Mouse (Mus musculus) CH12.LX (cell line): ENCODE measurements around the gene Kyat1. TPM values are rescaled to one million over a fixed set of nuclear protein-coding genes. Genes with fewer than 3 reads are reported as not detected.

Experiments used
- DNase-seq: peaks from one replicate; pipeline ENCODE4 v3.0.0-alpha.2; 2013; ENCODE audit errors: extremely low read depth
- H3K27ac ChIP-seq: 2 replicates; pipeline ENCODE4 v1.5.1; 2012; ENCODE audit warnings: low read depth, mild to moderate bottlenecking, control low read depth, moderate library complexity; ENCODE audit not compliant: insufficient read depth
- H3K27me3 ChIP-seq: replicated peaks from 2 replicates; pipeline ENCODE3; 2012; ENCODE audit warnings: inconsistent platforms
- H3K36me3 ChIP-seq, 2 experiments: replicated peaks in 1 of 2; 2 replicates each; pipeline versions ENCODE3 to v1.6.1; 2012; ENCODE audit warnings: inconsistent platforms in 1 of 2, low read length in 1 of 2, mild to moderate bottlenecking in 1 of 2, mixed read lengths in 1 of 2, moderate library complexity in 1 of 2; ENCODE audit not compliant: control insufficient read depth in 1 of 2, insufficient read depth in 1 of 2
- H3K4me1 ChIP-seq, 2 experiments: 2 replicates each; pipeline ENCODE4 v1.6.1; 2012; ENCODE audit warnings: inconsistent platforms in 1 of 2, moderate library complexity in 1 of 2; ENCODE audit not compliant: insufficient read depth in 2 of 2, control insufficient read depth in 1 of 2
- H3K4me2 ChIP-seq: 2 replicates; pipeline ENCODE4 v1.6.1; 2012; ENCODE audit warnings: low read depth, mild to moderate bottlenecking, control low read depth; ENCODE audit not compliant: poor library complexity, insufficient read depth, severe bottlenecking
- H3K4me3 ChIP-seq, 3 experiments: fragments of 150-350 bp in 1 of 3; sonication (generic) in 1 of 3; replicated peaks in 1 of 3; 2 replicates each; pipeline versions ENCODE3 to v1.5.1; 2011 to 2012; ENCODE audit warnings: low read depth in 2 of 3, low read length in 2 of 3, mild to moderate bottlenecking in 2 of 3, moderate library complexity in 2 of 3, control low read depth in 1 of 3, improper control_type of control experiment in 1 of 3, inconsistent platforms in 1 of 3, mixed read lengths in 1 of 3; ENCODE audit not compliant: poor library complexity in 1 of 3
- H3K79me2 ChIP-seq: replicated peaks from 2 replicates; pipeline ENCODE4 v1.6.1; 2012; ENCODE audit warnings: mild to moderate bottlenecking, moderate library complexity; ENCODE audit not compliant: control insufficient read depth, poor library complexity, insufficient read depth, severe bottlenecking; ENCODE audit errors: extremely low read depth
- H3K9ac ChIP-seq: 2 replicates; pipeline ENCODE4 v1.6.1; 2012; ENCODE audit warnings: low read depth, mild to moderate bottlenecking, control low read depth, moderate library complexity; ENCODE audit not compliant: insufficient read depth
- H3K9me3 ChIP-seq: replicated peaks from 2 replicates; pipeline ENCODE3; 2012; ENCODE audit warnings: low read length, inconsistent platforms, mixed read lengths
- CTCF ChIP-seq, 2 experiments: IDR thresholded peaks in 1 of 2; conservative IDR thresholded peaks in 1 of 2; 2 replicates each; pipeline ENCODE4 v1.5.1; 2011 to 2012; ENCODE audit warnings: low read depth in 2 of 2, low read length in 2 of 2, improper control_type of control experiment in 1 of 2, inconsistent platforms in 1 of 2, mild to moderate bottlenecking in 1 of 2, moderate library complexity in 1 of 2
- EP300 ChIP-seq: IDR thresholded peaks from 2 replicates; pipeline ENCODE4 v1.6.1; 2011; ENCODE audit warnings: low read length, improper control_type of control experiment
- ETS1 ChIP-seq: conservative IDR thresholded peaks from 2 replicates; pipeline ENCODE4 v1.6.1; 2012; ENCODE audit warnings: low read depth, mild to moderate bottlenecking, inconsistent platforms, low read length, improper control_type of control experiment, moderate library complexity
- GABPA ChIP-seq: IDR thresholded peaks from 2 replicates; pipeline ENCODE4 v1.6.1; 2012; ENCODE audit warnings: low read depth, low read length, improper control_type of control experiment, inconsistent platforms; ENCODE audit not compliant: insufficient replicate concordance
- HCFC1 ChIP-seq: IDR thresholded peaks from 2 replicates; pipeline ENCODE4 v1.6.1; 2012; ENCODE audit warnings: low read depth, mild to moderate bottlenecking, inconsistent platforms, low read length, improper control_type of control experiment
- IRF4 ChIP-seq: IDR thresholded peaks from 2 replicates; pipeline ENCODE4 v1.6.1; 2014; ENCODE audit warnings: low read depth, mild to moderate bottlenecking, inconsistent platforms, low read length, improper control_type of control experiment
- JUN ChIP-seq: IDR thresholded peaks from 2 replicates; pipeline ENCODE4 v1.6.1; 2011; ENCODE audit warnings: low read depth, mild to moderate bottlenecking, low read length, improper control_type of control experiment, moderate library complexity; ENCODE audit not compliant: insufficient read depth
- KAT2A ChIP-seq: IDR thresholded peaks from 2 replicates; pipeline ENCODE4 v1.6.1; 2012; ENCODE audit warnings: low read length, improper control_type of control experiment, inconsistent platforms; ENCODE audit not compliant: insufficient replicate concordance
- MAFK ChIP-seq: IDR thresholded peaks from 2 replicates; pipeline ENCODE4 v1.6.1; 2011; ENCODE audit warnings: low read length, improper control_type of control experiment; ENCODE audit not compliant: insufficient replicate concordance
- MEF2A ChIP-seq: IDR thresholded peaks from 2 replicates; pipeline ENCODE4 v1.6.1; 2014; ENCODE audit warnings: low read depth, mild to moderate bottlenecking, inconsistent platforms, low read length, improper control_type of control experiment, borderline replicate concordance
- MXI1 ChIP-seq: IDR thresholded peaks from 2 replicates; pipeline ENCODE4 v1.6.1; 2011; ENCODE audit warnings: mild to moderate bottlenecking, low read depth, low read length, improper control_type of control experiment
- NRF1 ChIP-seq: IDR thresholded peaks from 2 replicates; pipeline ENCODE4 v1.6.1; 2014; ENCODE audit warnings: low read depth, mild to moderate bottlenecking, inconsistent platforms, low read length, improper control_type of control experiment, moderate library complexity
- POLR2A ChIP-seq: IDR thresholded peaks from 2 replicates; pipeline ENCODE4 v1.6.1; 2011; ENCODE audit warnings: low read depth, mild to moderate bottlenecking, improper control_type of control experiment, low read length
- RCOR1 ChIP-seq: conservative IDR thresholded peaks from 2 replicates; pipeline ENCODE4 v1.6.1; 2012; ENCODE audit warnings: low read depth, mild to moderate bottlenecking, inconsistent platforms, low read length, improper control_type of control experiment
- TBP ChIP-seq: conservative IDR thresholded peaks from 2 replicates; pipeline ENCODE4 v1.6.1; 2011; ENCODE audit warnings: low read depth, low read length, improper control_type of control experiment
- UBTF ChIP-seq: IDR thresholded peaks from 2 replicates; pipeline ENCODE4 v1.6.1; 2012; ENCODE audit warnings: low read depth, mild to moderate bottlenecking, inconsistent platforms, low read length, improper control_type of control experiment, moderate library complexity
- USF1 ChIP-seq: IDR thresholded peaks from 2 replicates; pipeline ENCODE4 v1.6.1; 2014; ENCODE audit warnings: low read depth, mild to moderate bottlenecking, inconsistent platforms, low read length, improper control_type of control experiment
- USF2 ChIP-seq: conservative IDR thresholded peaks from 2 replicates; pipeline ENCODE4 v1.6.1; 2011; ENCODE audit warnings: low read depth, low read length, improper control_type of control experiment
- ZC3H11A ChIP-seq: IDR thresholded peaks from 2 replicates; pipeline ENCODE4 v1.6.1; 2012; ENCODE audit warnings: low read depth, mild to moderate bottlenecking, inconsistent platforms, low read length, improper control_type of control experiment
- ZKSCAN1 ChIP-seq: IDR thresholded peaks from 2 replicates; pipeline ENCODE4 v1.6.1; 2012; ENCODE audit warnings: low read depth, inconsistent platforms, low read length, improper control_type of control experiment, borderline replicate concordance
- dilution Hi-C: fragments of 300-500 bp; cut with MboI; formaldehyde crosslinking; loops from 2 replicates; pipeline ENCODE4 v1.14.3; 2020; ENCODE audit warnings: low sequenced_read_pairs; ENCODE audit not compliant: extremely low pct_unique_long_range_greater_than_20kb, extremely low pct_ligation_motif_present
- in situ Hi-C: fragments of 300-500 bp; cut with MboI; formaldehyde crosslinking; loops from 3 replicates; pipeline ENCODE4 v1.14.3; 2019; ENCODE audit warnings: low sequenced_read_pairs, low pct_ligation_motif_present, low pct_unique_long_range_greater_than_20kb, mixed read lengths
- polyA plus RNA-seq: library from polyadenylated mRNA; unstranded; fragments of >175 nt; gene quantifications from 2 replicates; pipeline ENCODE4 v1.2.1, GENCODE M21; 2012; ENCODE audit warnings: low read depth; ENCODE audit not compliant: insufficient read length
- total RNA-seq, 2 experiments: library from RNA; depleted of rRNA; stranded (reverse); fragments of 300-350 nt in 1 of 2; fragments of >200 nt in 1 of 2; gene quantifications; 2 replicates each; pipeline ENCODE4 v1.2.3; 2012 to 2014

The Kyat1 gene
- total and polyA plus RNA-seq, 3 experiments, result 5.0 to 7.0 (median 5.4) TPM

DNA sequence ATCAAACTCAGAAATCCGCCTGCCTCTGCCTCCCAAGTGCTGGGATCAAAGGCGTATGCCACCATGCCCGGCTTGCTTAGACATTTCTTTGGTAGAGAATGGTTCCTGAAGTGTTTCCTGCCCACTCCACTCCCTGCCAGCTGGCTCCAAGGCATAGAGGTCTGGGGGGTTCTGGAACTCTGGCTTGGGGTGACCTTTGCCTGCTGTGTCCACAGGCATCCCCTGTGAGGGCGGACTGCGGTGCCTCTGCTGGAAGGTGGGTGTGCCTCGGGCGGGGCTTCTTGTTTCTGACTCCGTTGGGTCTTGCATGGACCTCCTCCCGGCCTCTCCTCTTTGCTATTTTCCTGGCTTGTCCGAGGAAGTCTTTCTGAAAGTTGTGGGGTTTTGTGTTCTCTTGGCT is 69.2 kb downstream of the Kyat1 start:
- Histone ChIP-seq H3K36me3 (peaks cover 21 to 54% of the 10 kb centered on the region in 2 experiments), H3K27ac (no peak overlapping the region), H3K9ac (no peak overlapping the region), H3K4me1 (peaks cover 0 to 24% of the 10 kb centered on the region in 2 experiments; a peak in 2 of 4 replicates), H3K79me2 (no peaks in the 10 kb centered on the region), H3K4me3 (no peak overlapping the region), H3K27me3 (no peaks in the 10 kb centered on the region)
- dilution Hi-C loops, result no loop called here
- no peak for TF ChIP-seq KAT2A
- no peak for TF ChIP-seq NRF1
- TF ChIP-seq MEF2A, result no peak
- no peak for TF ChIP-seq JUN
- no peak for TF ChIP-seq TBP
- no peak for TF ChIP-seq USF2
- no peak for TF ChIP-seq USF1
- no peak for TF ChIP-seq RCOR1
- no peak for TF ChIP-seq ZKSCAN1
- TF ChIP-seq UBTF, result no peak
- TF ChIP-seq POLR2A, result no peak
- no peak for TF ChIP-seq EP300
- no peak for TF ChIP-seq ETS1
- no peak for TF ChIP-seq HCFC1
- TF ChIP-seq MAFK, result no peak
- TF ChIP-seq CTCF (conservative IDR thresholded peaks at IDR 0.05 in 1 of 2, IDR thresholded peaks at IDR 0.05 in 1 of 2; ENCODE audit: low read depth in 2 of 2, low read length in 2 of 2), result no peak
- no peak for TF ChIP-seq MXI1
- TF ChIP-seq IRF4, result no peak
- no peak for TF ChIP-seq ZC3H11A
- no peak for TF ChIP-seq GABPA
- TF ChIP-seq, all 38 proteins: peak for 0
- DNase-seq, result no peak
- in situ Hi-C loops, result no loop called here
- H3K9me3 ChIP-seq, result no peaks in the 10 kb centered on the region
- H3K4me2 ChIP-seq, result no peak overlapping the region

Other genes with a start within 250 kb of the Kyat1 start
- gene Sptan1, start 240.3 kb downstream of the Kyat1 start, total RNA-seq (2012; rRNA removed), result 113 TPM in 2 replicates
- gene Sptan1, start 240.3 kb downstream of the Kyat1 start, total RNA-seq (2014; rRNA removed), result 73.8 and 86.4 TPM in 2 replicates
- gene Sptan1, start 240.3 kb downstream of the Kyat1 start, polyA plus RNA-seq, result 88.0 and 91.6 TPM in 2 replicates
- 23.2 and 26.5 TPM in 2 replicates for gene Wdr34, start 157.0 kb downstream of the Kyat1 start, total RNA-seq (2012; rRNA removed)
- 21.4 and 24.7 TPM in 2 replicates for gene Wdr34, start 157.0 kb downstream of the Kyat1 start, total RNA-seq (2014; rRNA removed)
- 28.0 and 28.6 TPM in 2 replicates for gene Wdr34, start 157.0 kb downstream of the Kyat1 start, polyA plus RNA-seq
- gene Set, start 148.5 kb downstream of the Kyat1 start, total RNA-seq (2012; rRNA removed), result 515 and 844 TPM in 2 replicates
- gene Set, start 148.5 kb downstream of the Kyat1 start, total RNA-seq (2014; rRNA removed), result 1,049 and 1,142 TPM in 2 replicates
- 902 and 991 TPM in 2 replicates for gene Set, start 148.5 kb downstream of the Kyat1 start, polyA plus RNA-seq
- 5.2 and 8.3 TPM in 2 replicates for gene Pkn3, start 128.2 kb downstream of the Kyat1 start, total RNA-seq (2012; rRNA removed)
- gene Pkn3, start 128.2 kb downstream of the Kyat1 start, total RNA-seq (2014; rRNA removed), result 4.7 and 5.0 TPM in 2 replicates
- gene Pkn3, start 128.2 kb downstream of the Kyat1 start, polyA plus RNA-seq, result 6.7 and 7.1 TPM in 2 replicates
- gene Zdhhc12, start 112.2 kb downstream of the Kyat1 start, total RNA-seq (2012; rRNA removed), result 33.7 and 36.5 TPM in 2 replicates
- gene Zdhhc12, start 112.2 kb downstream of the Kyat1 start, total RNA-seq (2014; rRNA removed), result 15.3 and 15.6 TPM in 2 replicates
- gene Zdhhc12, start 112.2 kb downstream of the Kyat1 start, polyA plus RNA-seq, result 34.7 and 42.8 TPM in 2 replicates
- gene Zer1, start 81.3 kb downstream of the Kyat1 start, total RNA-seq (2012; rRNA removed), result 9.5 and 13.4 TPM in 2 replicates
- gene Zer1, start 81.3 kb downstream of the Kyat1 start, total RNA-seq (2014; rRNA removed), result 4.8 and 5.5 TPM in 2 replicates
- 13.3 and 15.0 TPM in 2 replicates for gene Zer1, start 81.3 kb downstream of the Kyat1 start, polyA plus RNA-seq
- 32.1 and 35.1 TPM in 2 replicates for gene Tbc1d13, start 72.1 kb downstream of the Kyat1 start, total RNA-seq (2012; rRNA removed)
- 21.4 and 25.9 TPM in 2 replicates for gene Tbc1d13, start 72.1 kb downstream of the Kyat1 start, total RNA-seq (2014; rRNA removed)
- 36.1 and 36.8 TPM in 2 replicates for gene Tbc1d13, start 72.1 kb downstream of the Kyat1 start, polyA plus RNA-seq
- gene Endog, start 34.4 kb downstream of the Kyat1 start, total RNA-seq (2012; rRNA removed), result 9.2 and 9.7 TPM in 2 replicates
- gene Endog, start 34.4 kb downstream of the Kyat1 start, total RNA-seq (2014; rRNA removed), result 0.23 TPM in 1 of 2 replicates, not detected in the other
- gene Endog, start 34.4 kb downstream of the Kyat1 start, polyA plus RNA-seq, result not detected in 2 replicates
- 49.2 and 56.7 TPM in 2 replicates for gene Spout1, start 27.4 kb downstream of the Kyat1 start, total RNA-seq (2012; rRNA removed)
- 34.8 and 38.4 TPM in 2 replicates for gene Spout1, start 27.4 kb downstream of the Kyat1 start, total RNA-seq (2014; rRNA removed)
- 62.3 and 63.7 TPM in 2 replicates for gene Spout1, start 27.4 kb downstream of the Kyat1 start, polyA plus RNA-seq
- gene Lrrc8a, start 31.9 kb upstream of the Kyat1 start, total RNA-seq (2012; rRNA removed), result 2.8 and 3.1 TPM in 2 replicates
- 1.1 and 1.8 TPM in 2 replicates for gene Lrrc8a, start 31.9 kb upstream of the Kyat1 start, total RNA-seq (2014; rRNA removed)
- gene Lrrc8a, start 31.9 kb upstream of the Kyat1 start, polyA plus RNA-seq, result 1.2 and 1.4 TPM in 2 replicates
- gene Gm28035, start 34.7 kb upstream of the Kyat1 start, total RNA-seq (2012; rRNA removed), result 0.46 and 0.64 TPM in 2 replicates
- gene Gm28035, start 34.7 kb upstream of the Kyat1 start, total RNA-seq (2014; rRNA removed), result 0.27 TPM in 2 replicates
- 0.35 and 0.36 TPM in 2 replicates for gene Gm28035, start 34.7 kb upstream of the Kyat1 start, polyA plus RNA-seq
- gene Phyhd1, start 60.4 kb upstream of the Kyat1 start, total RNA-seq (2012; rRNA removed), result 3.1 and 8.9 TPM in 2 replicates
- 5.7 and 7.1 TPM in 2 replicates for gene Phyhd1, start 60.4 kb upstream of the Kyat1 start, total RNA-seq (2014; rRNA removed)
- gene Phyhd1, start 60.4 kb upstream of the Kyat1 start, polyA plus RNA-seq, result 9.7 and 11.5 TPM in 2 replicates
- not detected in 2 replicates for gene Gm28038, start 75.2 kb upstream of the Kyat1 start, total RNA-seq (2012; rRNA removed)
- not detected in 2 replicates for gene Gm28038, start 75.2 kb upstream of the Kyat1 start, total RNA-seq (2014; rRNA removed)
- gene Gm28038, start 75.2 kb upstream of the Kyat1 start, polyA plus RNA-seq, result 7.4 TPM in 1 of 2 replicates, not detected in the other
- gene Dolk, start 80.5 kb upstream of the Kyat1 start, total RNA-seq (2012; rRNA removed), result 17.4 and 18.1 TPM in 2 replicates
- gene Dolk, start 80.5 kb upstream of the Kyat1 start, total RNA-seq (2014; rRNA removed), result 11.1 and 11.6 TPM in 2 replicates
- 10.8 and 11.8 TPM in 2 replicates for gene Dolk, start 80.5 kb upstream of the Kyat1 start, polyA plus RNA-seq
- gene Nup188, start 80.5 kb upstream of the Kyat1 start, total RNA-seq (2012; rRNA removed), result 40.2 and 47.6 TPM in 2 replicates
- 19.7 and 20.9 TPM in 2 replicates for gene Nup188, start 80.5 kb upstream of the Kyat1 start, total RNA-seq (2014; rRNA removed)
- gene Nup188, start 80.5 kb upstream of the Kyat1 start, polyA plus RNA-seq, result 58.8 and 61.2 TPM in 2 replicates
- gene Sh3glb2, start 153.5 kb upstream of the Kyat1 start, total RNA-seq (2012; rRNA removed), result 42.6 and 47.8 TPM in 2 replicates
- 27.2 and 34.0 TPM in 2 replicates for gene Sh3glb2, start 153.5 kb upstream of the Kyat1 start, total RNA-seq (2014; rRNA removed)
- gene Sh3glb2, start 153.5 kb upstream of the Kyat1 start, polyA plus RNA-seq, result 38.9 and 39.3 TPM in 2 replicates
- gene Miga2, start 158.4 kb upstream of the Kyat1 start, total RNA-seq (2012; rRNA removed), result 11.2 and 15.0 TPM in 2 replicates
- 9.1 and 9.2 TPM in 2 replicates for gene Miga2, start 158.4 kb upstream of the Kyat1 start, total RNA-seq (2014; rRNA removed)
- 7.4 and 9.4 TPM in 2 replicates for gene Miga2, start 158.4 kb upstream of the Kyat1 start, polyA plus RNA-seq
- 19.2 and 22.8 TPM in 2 replicates for gene Dolpp1, start 186.4 kb upstream of the Kyat1 start, total RNA-seq (2012; rRNA removed)
- 15.0 and 22.3 TPM in 2 replicates for gene Dolpp1, start 186.4 kb upstream of the Kyat1 start, total RNA-seq (2014; rRNA removed)
- 17.9 and 19.1 TPM in 2 replicates for gene Dolpp1, start 186.4 kb upstream of the Kyat1 start, polyA plus RNA-seq
- 3.6 and 4.5 TPM in 2 replicates for gene Crat, start 210.0 kb upstream of the Kyat1 start, total RNA-seq (2012; rRNA removed)
- gene Crat, start 210.0 kb upstream of the Kyat1 start, total RNA-seq (2014; rRNA removed), result 1.3 and 1.7 TPM in 2 replicates
- gene Crat, start 210.0 kb upstream of the Kyat1 start, polyA plus RNA-seq, result 2.8 and 4.2 TPM in 2 replicates
- 111 and 120 TPM in 2 replicates for gene Ptpa, start 210.2 kb upstream of the Kyat1 start, total RNA-seq (2012; rRNA removed)
- gene Ptpa, start 210.2 kb upstream of the Kyat1 start, total RNA-seq (2014; rRNA removed), result 117 and 122 TPM in 2 replicates
- gene Ptpa, start 210.2 kb upstream of the Kyat1 start, polyA plus RNA-seq, result 190 and 194 TPM in 2 replicates